Mouse (Mus musculus) adrenal gland, adult (tissue): ENCODE measurements around the gene Hspa12a.
A peak's percentile ranks its signal among the peaks of the same experiment; 100 is the strongest.

Source experiments
- DNase-seq, 2 experiments: peaks; one replicate each; pipeline ENCODE4 v3.0.0; 2022 to 2023; ENCODE audit warnings: low spot score in 1 of 2; ENCODE audit not compliant: inconsistent age in 2 of 2

The Hspa12a gene

DNA sequence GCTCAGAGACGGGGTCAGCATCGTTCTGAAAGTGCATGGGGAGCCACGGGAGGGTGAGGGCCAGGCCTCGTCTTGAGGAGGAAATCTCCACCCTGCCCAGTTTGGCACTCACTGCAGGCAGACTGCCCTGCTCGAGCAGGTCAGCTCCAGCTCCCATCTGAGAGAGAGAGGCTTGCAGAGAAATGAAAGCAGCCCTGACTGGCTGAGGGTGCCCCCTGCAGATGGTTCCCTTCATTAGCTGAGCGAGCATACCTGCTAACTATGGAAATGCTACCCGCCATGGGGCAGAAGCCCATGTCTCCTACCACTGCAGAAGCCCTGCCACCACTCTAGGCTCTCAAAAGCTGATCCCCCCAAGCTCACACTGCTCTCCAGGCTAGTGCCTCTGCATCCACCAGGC lies 115.8 kb downstream of the Hspa12a start:
- no peak for DNase-seq

DNA sequence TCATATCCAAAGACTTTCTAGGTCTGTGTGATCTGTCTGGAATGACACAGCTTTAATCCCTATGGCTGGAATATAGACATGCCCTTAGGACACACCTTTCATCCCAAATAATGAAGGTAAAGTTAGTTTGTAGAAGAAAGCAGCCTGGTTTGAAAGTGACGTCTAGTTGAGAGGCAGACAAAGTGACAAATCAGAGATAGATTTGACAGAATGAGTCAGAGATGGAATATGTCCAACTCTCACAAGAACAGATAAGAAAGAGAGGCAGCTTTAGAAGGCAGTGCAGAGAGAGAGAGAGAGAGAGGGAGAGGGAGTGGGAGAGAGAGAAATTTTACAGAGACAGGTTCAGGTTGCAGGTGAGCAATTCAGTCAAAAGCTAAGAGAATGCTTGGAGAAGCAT lies 119.1 kb downstream of the Hspa12a start:
- peak in 1 of 2 experiments; percentile 63 for DNase-seq

DNA sequence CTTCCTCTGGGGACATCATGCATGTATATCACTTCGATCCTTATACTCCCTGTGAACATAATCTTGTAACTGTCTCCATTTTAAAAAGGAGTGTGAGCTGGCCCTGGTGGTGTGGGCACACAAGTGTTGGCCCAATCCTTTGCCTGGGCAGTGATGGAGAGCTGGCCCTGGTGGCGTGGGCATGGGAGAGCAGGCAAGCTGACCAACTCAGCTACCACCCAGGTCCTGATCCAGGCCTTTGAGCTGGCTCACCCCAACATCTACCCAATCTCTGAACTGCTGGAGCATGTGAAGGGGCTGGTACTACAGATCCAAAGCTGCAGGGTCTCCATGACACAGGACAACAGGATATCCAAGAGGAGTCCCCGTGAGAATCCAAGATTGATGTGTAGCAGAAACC lies 120.2 kb downstream of the Hspa12a start:
- peak in 1 of 2 experiments; percentile 40 for DNase-seq

- peak; percentile 82 to 94 for DNase-seq
Observed at GRCm38 (mm10) chr19:58822454-58823200, 120.8 kb downstream of the Hspa12a start.

GRCm38 (mm10) chr19:58818571-58819415 lies 124.7 kb downstream of the Hspa12a start:
- peak; percentile 50 to 66 for DNase-seq

- DNase-seq, result peak in 1 of 2 experiments; percentile 37
Observed at GRCm38 (mm10) chr19:58817398-58817797, 126.1 kb downstream of the Hspa12a start.

- peak in 1 of 2 experiments; percentile 53 for DNase-seq
Observed at GRCm38 (mm10) chr19:58816453-58817041, 126.9 kb downstream of the Hspa12a start.

GRCm38 (mm10) chr19:58815179-58815922 lies 128.1 kb downstream of the Hspa12a start:
- DNase-seq, result no peak

DNA sequence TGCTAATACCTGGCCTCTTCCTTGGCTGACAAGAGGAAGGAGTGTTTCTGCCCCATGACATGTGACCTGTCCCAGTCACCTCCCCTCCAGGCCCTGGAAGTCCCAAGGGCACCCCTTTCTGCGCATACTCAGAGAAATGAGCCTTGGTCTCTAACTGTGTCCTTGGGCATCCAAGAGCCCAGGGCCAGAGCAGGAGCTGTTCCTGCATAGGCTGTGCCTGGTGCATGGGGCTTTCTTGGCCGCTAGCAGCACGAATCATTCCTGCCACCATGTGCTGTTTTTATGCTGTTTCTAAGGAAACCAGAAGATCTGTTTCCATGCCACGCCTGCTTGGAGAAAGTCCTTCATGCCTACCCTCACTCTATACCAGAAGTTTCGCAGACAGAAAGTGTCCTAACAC lies 132.9 kb downstream of the Hspa12a start:
- peak; percentile 86 to 94 for DNase-seq

GRCm38 (mm10) chr19:58808864-58809263 lies 134.6 kb downstream of the Hspa12a start:
- DNase-seq, result no peak

DNA sequence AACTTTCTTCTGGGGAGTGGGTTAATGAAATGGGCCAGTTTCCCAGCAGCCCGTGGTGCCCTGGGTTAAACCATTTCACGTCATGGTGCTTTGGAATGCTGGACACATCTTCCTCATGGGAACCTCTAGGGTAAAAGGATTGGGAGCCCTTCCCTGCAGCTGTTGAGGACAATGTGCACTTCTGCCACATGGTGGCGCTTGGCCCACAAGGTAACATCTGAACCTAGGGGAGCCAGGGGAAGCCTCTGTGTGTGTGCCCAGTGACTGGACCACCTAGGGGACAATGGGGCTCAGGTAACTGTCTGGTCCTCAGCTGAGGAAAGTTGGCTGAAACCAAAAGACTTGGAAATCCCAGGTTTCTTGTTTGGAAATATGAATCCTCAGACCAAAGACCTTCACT lies 137.1 kb downstream of the Hspa12a start:
- DNase-seq, result peak; percentile 69 to 91

- DNase-seq, result no peak
Observed at GRCm38 (mm10) chr19:58805191-58805779, 138.2 kb downstream of the Hspa12a start.

DNA sequence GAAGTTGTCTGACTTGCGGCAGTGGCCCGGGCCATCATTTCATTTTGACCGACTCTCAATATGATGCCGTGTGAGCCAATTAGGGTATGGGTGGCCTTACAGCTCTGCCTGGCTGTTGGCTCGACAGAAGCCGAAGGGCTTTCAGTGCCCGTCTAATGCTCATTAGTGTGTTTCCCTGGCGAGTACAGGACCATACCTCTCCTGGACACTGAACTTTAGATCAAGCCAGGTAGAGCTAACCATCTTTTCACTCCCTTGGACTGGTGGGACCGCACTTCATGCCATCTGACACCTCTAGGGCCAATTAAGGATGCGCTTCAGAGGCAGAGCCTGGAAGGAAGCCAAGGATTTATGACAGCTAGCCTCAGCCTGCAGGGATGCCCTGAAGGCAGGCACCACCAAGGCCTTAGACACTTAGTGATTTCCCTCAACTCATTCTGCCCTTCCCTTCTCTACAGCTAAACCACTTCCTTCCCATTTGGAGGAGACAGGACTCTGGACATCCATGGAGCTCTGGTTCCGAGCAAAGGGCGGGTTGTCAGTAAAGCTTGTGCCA lies 148.3 kb downstream of the Hspa12a start:
- peak in 1 of 2 experiments; percentile 26 for DNase-seq

DNA sequence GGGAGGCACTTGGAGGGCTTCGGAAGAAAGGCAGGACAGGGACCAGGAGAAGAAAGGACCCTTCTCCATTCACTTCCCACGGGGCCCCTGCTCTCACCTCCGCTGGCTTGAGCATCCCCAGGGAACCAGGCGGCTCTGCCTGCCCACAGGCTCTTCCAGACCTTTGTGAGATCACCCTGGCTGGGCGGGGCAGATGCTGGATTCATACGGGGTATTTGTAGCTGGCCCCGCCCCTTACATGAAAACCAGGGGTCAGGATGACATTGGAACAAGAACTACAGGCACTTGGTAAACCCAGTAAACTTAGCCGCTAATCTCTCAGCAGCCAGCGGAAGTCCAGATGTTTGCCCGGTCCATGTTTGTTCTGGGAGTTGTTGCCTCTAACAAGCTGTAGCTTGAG lies 149.2 kb downstream of the Hspa12a start, which contains the start of gene 1700019N19Rik:
TSS of gene 1700019N19Rik (minus strand) at position 178 of the 400 bp plus-strand sequence.
- DNase-seq, result no peak

GRCm38 (mm10) chr19:58789194-58789593 lies 154.3 kb downstream of the Hspa12a start:
- DNase-seq, result peak in 1 of 2 experiments; percentile 69

DNA sequence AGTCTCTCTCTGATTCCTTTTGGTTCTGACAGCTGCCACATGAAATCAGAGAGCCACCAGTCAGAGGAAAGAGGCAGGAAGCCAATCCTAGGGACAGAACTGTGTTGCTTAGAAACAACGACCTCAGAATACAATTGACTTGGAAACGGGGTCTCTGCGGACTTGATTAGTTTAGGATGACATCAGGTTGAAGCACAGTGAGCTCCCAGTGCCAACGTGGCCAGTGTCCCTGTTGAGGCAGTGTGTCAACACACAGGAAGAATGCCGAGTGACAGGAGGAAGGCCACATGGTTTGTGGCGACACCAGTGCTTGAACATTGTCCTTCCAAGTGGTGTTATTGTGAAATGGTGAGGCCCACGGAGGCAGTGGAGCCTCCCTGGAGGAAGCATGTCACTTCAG lies 159.5 kb downstream of the Hspa12a start:
- DNase-seq, result peak in 1 of 2 experiments; percentile 68

DNA sequence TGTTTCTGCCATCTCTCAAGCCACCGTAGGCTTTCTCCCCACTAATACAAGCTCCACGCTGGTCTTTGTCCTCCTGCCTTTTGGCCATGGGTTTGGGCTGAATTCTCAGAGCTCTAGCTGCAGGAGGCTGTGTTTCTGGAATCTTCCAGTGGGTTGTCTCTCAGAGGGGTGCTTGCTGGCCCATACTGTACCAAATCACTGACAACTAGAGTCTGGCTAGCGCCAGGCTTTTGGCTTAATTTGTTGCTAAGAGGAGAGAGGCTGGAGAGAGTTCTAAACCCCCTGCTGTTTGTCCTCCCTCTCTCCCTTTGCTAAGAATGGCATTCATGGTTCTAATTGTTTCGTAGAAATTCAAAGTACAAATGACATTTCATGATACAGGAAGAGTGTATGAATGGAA lies 161.9 kb downstream of the Hspa12a start:
- no peak for DNase-seq

GRCm38 (mm10) chr19:58776461-58776860 lies 167.0 kb downstream of the Hspa12a start:
- DNase-seq, result no peak

GRCm38 (mm10) chr19:58767329-58767728 lies 176.1 kb downstream of the Hspa12a start:
- DNase-seq, result no peak
